Comparison of ENCODE assay signal across 8 mouse cellular contexts in the genomic region with DNA sequence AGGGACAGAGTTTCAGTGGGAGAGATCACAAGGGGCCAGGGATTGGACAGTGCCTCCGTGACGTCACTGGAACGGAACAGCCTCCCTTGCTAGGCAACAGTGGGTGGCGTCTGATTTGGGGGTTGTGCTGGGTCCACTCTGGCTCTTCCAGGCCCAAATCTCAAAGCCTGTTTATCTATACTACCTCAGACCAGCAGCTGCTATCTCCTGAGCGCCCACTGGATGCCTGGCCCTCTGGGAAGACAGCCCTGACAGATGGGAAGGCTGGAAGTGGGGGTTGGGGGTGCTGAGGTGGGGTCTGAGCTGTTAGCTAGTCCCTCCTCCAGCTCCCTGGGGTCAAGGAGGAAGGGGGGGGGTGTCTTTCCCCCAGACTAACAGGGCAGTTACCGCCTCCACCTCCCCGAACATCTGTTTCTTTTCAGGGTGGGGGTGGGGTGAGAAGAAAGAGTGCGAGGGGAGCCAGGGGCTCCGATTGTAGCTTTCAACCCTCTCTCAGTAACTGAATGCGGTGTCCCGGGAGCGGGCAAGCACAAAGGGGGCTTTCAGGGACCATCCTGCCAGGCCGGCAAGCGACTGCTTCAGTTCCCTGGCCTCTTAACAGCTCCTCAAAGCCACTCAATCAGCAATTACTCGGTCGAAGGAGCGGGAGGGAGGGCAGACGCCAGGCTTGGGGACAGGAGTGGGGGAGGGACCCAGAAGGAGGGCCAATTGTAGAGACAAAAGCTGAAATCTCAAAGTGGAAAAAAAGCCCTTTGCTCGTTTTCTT. TPM values are rescaled to one million over a fixed set of nuclear protein-coding genes. Genes with fewer than 3 reads are reported as not detected.
DNase-seq lines count a peak whose midpoint lies in the region; ATAC-seq lines count a peak whose summit lies in the region.

No protein-coding gene starts in this region.

- WGBS in hindbrain, embryonic 15.5 days: 2% methylated on average over 19 of the region's 19 CpGs
- WGBS in midbrain, embryonic 10.5 days: under 1% methylated on average over 19 of the region's 19 CpGs
- 5% methylated on average over 19 of the region's 19 CpGs for WGBS in stomach, embryonic 14.5 days

- intact Hi-C loops in left cerebral cortex, postnatal 25 days (cut with DNase I): loop anchor here (2.0 kb wide), 1 partner anchor 35 kb away; the partner anchor contains the start of gene Cdc42ep4

- peak overlapping the region; percentile 87 for H3K27ac ChIP-seq in hindbrain, embryonic 15.5 days (replicated peaks)
- peak overlapping the region; percentile 97 for H3K27ac ChIP-seq in midbrain, embryonic 10.5 days (replicated peaks)
- peak overlapping the region; percentile 98 for H3K27ac ChIP-seq in stomach, embryonic 14.5 days (ENCODE audit: low read length)

- peak overlapping the region; percentile 16; the same call in 1 of the 2 replicates for H3K9ac ChIP-seq in hindbrain, embryonic 15.5 days
- peak overlapping the region; percentile 19 for H3K9ac ChIP-seq in stomach, embryonic 14.5 days (replicated peaks; ENCODE audit: low read depth, low read length)

- peak; percentile 78 for DNase-seq in ES-CJ7 (ENCODE audit: low read depth, low spot score)
- peak; percentile 55 for DNase-seq in c-Kit-positive CD71-positive TER-119-negative erythroid progenitor cells, embryonic 14.5 days (ENCODE audit: low read depth)
- peak; percentile 48 for DNase-seq in gastrocnemius, adult 18-20 months (ENCODE audit: low spot score)
- peak; percentile 42 to 63 for DNase-seq in left cerebral cortex, postnatal 25 days (ENCODE audit: low spot score in 2 of 2)
- DNase-seq in midbrain, embryonic 10.5 days (ENCODE audit: low spot score): peak; percentile 91

- H3K4me2 ChIP-seq in hindbrain, embryonic 15.5 days: peak overlapping the region; percentile 53
- peak overlapping the region; percentile 52 for H3K4me2 ChIP-seq in stomach, embryonic 14.5 days (replicated peaks; ENCODE audit: low read depth, low read length)

- no peaks in the 10 kb centered on the region for H3K36me3 ChIP-seq in hindbrain, embryonic 15.5 days
- 0 out of 2 replicates have a peak, but pooled peaks cover 5% of the 10 kb centered on the region for H3K36me3 ChIP-seq in midbrain, embryonic 10.5 days
- H3K36me3 ChIP-seq in stomach, embryonic 14.5 days (ENCODE audit: control insufficient read depth, insufficient read depth, low read length): no peaks in the 10 kb centered on the region

- peak; percentile 88 for ATAC-seq in hindbrain, embryonic 15.5 days (ENCODE audit: low FRiP score, low read depth)
- ATAC-seq in stomach, embryonic 14.5 days (ENCODE audit: insufficient number of reproducible peaks, insufficient read depth, low FRiP score, low read depth): peak; percentile 84
- ATAC-seq in cerebellum, adult (ENCODE audit: insufficient number of reproducible peaks, low FRiP score, low TSS enrichment): no peak; the same call in 1 of the 2 replicates

- peaks cover 33% of the 10 kb centered on the region for H3K4me1 ChIP-seq in hindbrain, embryonic 15.5 days (replicated peaks)
- peaks cover 72% of the 10 kb centered on the region for H3K4me1 ChIP-seq in midbrain, embryonic 10.5 days
- peaks cover 46% of the 10 kb centered on the region for H3K4me1 ChIP-seq in stomach, embryonic 14.5 days (ENCODE audit: control insufficient read depth, insufficient read depth, low read length)

- H3K4me3 ChIP-seq in hindbrain, embryonic 15.5 days: peak overlapping the region; percentile 29
- peak overlapping the region; percentile 49 for H3K4me3 ChIP-seq in midbrain, embryonic 10.5 days
- H3K4me3 ChIP-seq in stomach, embryonic 14.5 days (ENCODE audit: low read depth, low read length): peak overlapping the region; percentile 28

- no peaks in the 10 kb centered on the region for H3K9me3 ChIP-seq in hindbrain, embryonic 15.5 days
- no peaks in the 10 kb centered on the region for H3K9me3 ChIP-seq in midbrain, embryonic 10.5 days (replicated peaks)
- no peaks in the 10 kb centered on the region for H3K9me3 ChIP-seq in stomach, embryonic 14.5 days (ENCODE audit: control insufficient read depth, low read depth, low read length)

- H3K27me3 ChIP-seq in hindbrain, embryonic 15.5 days: no peaks in the 10 kb centered on the region
- H3K27me3 ChIP-seq in midbrain, embryonic 10.5 days (ENCODE audit: low read depth, poor library complexity, severe bottlenecking): no peaks in the 10 kb centered on the region
- no peaks in the 10 kb centered on the region for H3K27me3 ChIP-seq in stomach, embryonic 14.5 days (ENCODE audit: control insufficient read depth, insufficient read depth, low read length)

RNA-seq across cellular contexts. Expression of gene Cdc42ep4, which starts 33.9 kb away (rescaled TPM):
- 1 to 10 TPM; 4.5 to 7.4 TPM for total RNA-seq in gastrocnemius, adult 18-20 months (2021)
- polyA plus RNA-seq in hindbrain, embryonic 15.5 days (2015; fragmentation: Nextera tagmentation; extraction: Ambion mirVana): 67.5 and 71.7 TPM in 2 replicates
- total RNA-seq in left cerebral cortex, postnatal 25 days (2021): 10 to 100 TPM; 26.7 to 31.7 TPM
- 91.4 and 105 TPM in 2 replicates for polyA plus RNA-seq in midbrain, embryonic 10.5 days (2016; fragmentation: Nextera tagmentation; extraction: Ambion mirVana)
- polyA plus RNA-seq in stomach, embryonic 14.5 days (2014; fragmentation: Nextera tagmentation; extraction: Ambion mirVana): 51.5 and 51.6 TPM in 2 replicates
